8 mouse cellular contexts compared by ENCODE assay signal in the genomic region with DNA sequence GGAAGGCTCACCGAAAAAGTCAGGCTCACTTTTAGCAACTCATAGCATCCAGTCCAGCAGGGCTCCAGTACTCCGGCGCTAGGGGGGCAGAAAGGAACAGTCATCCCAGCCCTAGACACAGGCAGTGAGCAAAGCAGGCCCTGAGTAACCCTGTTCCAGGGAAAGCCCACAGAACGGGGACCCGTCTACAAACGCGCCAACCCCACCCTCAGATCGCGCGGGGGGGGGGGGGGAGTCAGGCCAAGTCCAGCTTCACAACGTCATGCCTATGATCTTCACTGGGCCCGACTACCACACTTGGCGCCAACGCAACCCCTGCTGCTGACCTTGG. TPM values are rescaled to one million over a fixed set of nuclear protein-coding genes. Genes with fewer than 3 reads are reported as not detected.
DNase-seq lines count a peak whose midpoint lies in the region; ATAC-seq lines count a peak whose summit lies in the region.

No protein-coding gene starts in this region.

- ATAC-seq in neural tube, embryonic 11.5 days (ENCODE audit: insufficient read depth, low FRiP score, low TSS enrichment) = 0 out of 2 replicates have a peak, but pooled peaks have one; percentile 13
- peak; percentile 2; the same call in 1 of the 2 replicates for ATAC-seq in embryonic facial prominence, embryonic 14.5 days (ENCODE audit: low read depth)
- no peak; the same call in 1 of the 2 replicates for ATAC-seq in hindbrain, embryonic 14.5 days (ENCODE audit: low FRiP score)

- 5% methylated on average over 13 of the region's 14 CpGs for WGBS in neural tube, embryonic 11.5 days
- WGBS in embryonic facial prominence, embryonic 14.5 days = 0% methylated on average over 8 of the region's 14 CpGs
- 3% methylated on average over 13 of the region's 14 CpGs for WGBS in hindbrain, embryonic 14.5 days
- 5% methylated on average over 13 of the region's 14 CpGs for WGBS in midbrain, embryonic 10.5 days

- H3K4me3 ChIP-seq in neural tube, embryonic 11.5 days (ENCODE audit: low read depth, low read length) = peak overlapping the region; percentile 78
- peak overlapping the region; percentile 84 for H3K4me3 ChIP-seq in embryonic facial prominence, embryonic 14.5 days (ENCODE audit: low read depth, low read length)
- H3K4me3 ChIP-seq in hindbrain, embryonic 14.5 days (replicated peaks; ENCODE audit: low read length) = peak overlapping the region; percentile 80
- H3K4me3 ChIP-seq in midbrain, embryonic 10.5 days = peak overlapping the region; percentile 92

- H3K36me3 ChIP-seq in neural tube, embryonic 11.5 days (ENCODE audit: control insufficient read depth, insufficient read depth, low read length) = no peaks in the 10 kb centered on the region
- peaks cover 22% of the 10 kb centered on the region for H3K36me3 ChIP-seq in embryonic facial prominence, embryonic 14.5 days (ENCODE audit: control insufficient read depth, insufficient read depth, low read length)
- peaks cover 18% of the 10 kb centered on the region for H3K36me3 ChIP-seq in hindbrain, embryonic 14.5 days (replicated peaks; ENCODE audit: control insufficient read depth, insufficient read depth)
- peaks cover 20% of the 10 kb centered on the region for H3K36me3 ChIP-seq in midbrain, embryonic 10.5 days

- no peaks in the 10 kb centered on the region for H3K9me3 ChIP-seq in neural tube, embryonic 11.5 days (ENCODE audit: control insufficient read depth, low read length)
- no peaks in the 10 kb centered on the region for H3K9me3 ChIP-seq in embryonic facial prominence, embryonic 14.5 days (ENCODE audit: control insufficient read depth, low read length)
- H3K9me3 ChIP-seq in hindbrain, embryonic 14.5 days (ENCODE audit: control insufficient read depth, low read length) = no peaks in the 10 kb centered on the region
- H3K9me3 ChIP-seq in midbrain, embryonic 10.5 days (replicated peaks) = no peaks in the 10 kb centered on the region

- no peaks in the 10 kb centered on the region for H3K27me3 ChIP-seq in neural tube, embryonic 11.5 days (ENCODE audit: control insufficient read depth, insufficient read depth, low read length)
- H3K27me3 ChIP-seq in embryonic facial prominence, embryonic 14.5 days (replicated peaks; ENCODE audit: control insufficient read depth, insufficient read depth, low read length) = no peaks in the 10 kb centered on the region
- no peaks in the 10 kb centered on the region for H3K27me3 ChIP-seq in hindbrain, embryonic 14.5 days (ENCODE audit: control insufficient read depth, insufficient read depth, low read length)
- peaks cover 6% of the 10 kb centered on the region; the same call in 1 of the 2 replicates for H3K27me3 ChIP-seq in midbrain, embryonic 10.5 days (ENCODE audit: low read depth, poor library complexity, severe bottlenecking)

- H3K4me1 ChIP-seq in neural tube, embryonic 11.5 days (ENCODE audit: control insufficient read depth, insufficient read depth, low read length) = no peaks in the 10 kb centered on the region
- peaks cover 12% of the 10 kb centered on the region for H3K4me1 ChIP-seq in embryonic facial prominence, embryonic 14.5 days (ENCODE audit: control insufficient read depth, insufficient read depth, low read length)
- H3K4me1 ChIP-seq in hindbrain, embryonic 14.5 days (replicated peaks; ENCODE audit: control insufficient read depth, insufficient read depth, low read length) = peaks cover 11% of the 10 kb centered on the region; the same call in 1 of the 2 replicates
- H3K4me1 ChIP-seq in midbrain, embryonic 10.5 days = peaks cover 36% of the 10 kb centered on the region

- peak overlapping the region; percentile 73 for H3K4me2 ChIP-seq in neural tube, embryonic 11.5 days (ENCODE audit: low read depth)
- peak overlapping the region; percentile 85 for H3K4me2 ChIP-seq in embryonic facial prominence, embryonic 14.5 days (ENCODE audit: low read depth, low read length)
- H3K4me2 ChIP-seq in hindbrain, embryonic 14.5 days (replicated peaks) = peak overlapping the region; percentile 92

- H3K9ac ChIP-seq in neural tube, embryonic 11.5 days (ENCODE audit: low read length) = peak overlapping the region; percentile 77
- H3K9ac ChIP-seq in embryonic facial prominence, embryonic 14.5 days (ENCODE audit: low read depth, low read length) = peak overlapping the region; percentile 85
- peak overlapping the region; percentile 76 for H3K9ac ChIP-seq in hindbrain, embryonic 14.5 days

- H3K27ac ChIP-seq in neural tube, embryonic 11.5 days (ENCODE audit: low read depth, low read length) = no peak overlapping the region
- H3K27ac ChIP-seq in embryonic facial prominence, embryonic 14.5 days (replicated peaks; ENCODE audit: low read depth, low read length) = peak overlapping the region; percentile 87; the same call in 1 of the 2 replicates
- no peak overlapping the region for H3K27ac ChIP-seq in hindbrain, embryonic 14.5 days
- H3K27ac ChIP-seq in midbrain, embryonic 10.5 days (replicated peaks) = peak overlapping the region; percentile 88

- no peak for DNase-seq in neural tube, embryonic 11.5 days (ENCODE audit: low spot score)
- no peak for DNase-seq in neural tube, embryonic 10.5 days (ENCODE audit: extremely low spot score, low spot score)
- no peak for DNase-seq in embryonic facial prominence, embryonic 14.5 days (ENCODE audit: low spot score)
- no peak for DNase-seq in hindbrain, embryonic 14.5 days (ENCODE audit: low spot score)
- DNase-seq in midbrain, embryonic 10.5 days (ENCODE audit: low spot score) = peak; percentile 20
- no peak for DNase-seq in layer of hippocampus, postnatal 25 days (ENCODE audit: extremely low spot score in 1 of 2, low spot score in 1 of 2)
- no peak for DNase-seq in ovary, postnatal 36 days (ENCODE audit: low spot score)
- no peak for DNase-seq in kidney, postnatal 36 days

RNA-seq across cellular contexts. Expression of gene Tex264, which starts 0.8 kb away (rescaled TPM):
- polyA plus RNA-seq in neural tube, embryonic 11.5 days (2014; fragmentation: Nextera tagmentation; extraction: Ambion mirVana) = 31.8 and 38.5 TPM in 2 replicates
- 59.0 and 68.2 TPM in 2 replicates for polyA plus RNA-seq in embryonic facial prominence, embryonic 14.5 days (2014; fragmentation: Nextera tagmentation; extraction: Ambion mirVana)
- polyA plus RNA-seq in hindbrain, embryonic 14.5 days (2014; fragmentation: Nextera tagmentation; extraction: Ambion mirVana) = 65.7 and 77.9 TPM in 2 replicates
- polyA plus RNA-seq in midbrain, embryonic 10.5 days (2016; fragmentation: Nextera tagmentation; extraction: Ambion mirVana) = 26.4 and 30.2 TPM in 2 replicates
- total RNA-seq in layer of hippocampus, postnatal 25 days (2021) = 100 to 1,000 TPM; 102 to 104 TPM

RNA-seq across cellular contexts. Expression of gene Grm2, which starts 29.0 kb away (rescaled TPM):
- polyA plus RNA-seq in neural tube, embryonic 11.5 days (2014; fragmentation: Nextera tagmentation; extraction: Ambion mirVana) = 20.6 and 26.1 TPM in 2 replicates
- polyA plus RNA-seq in embryonic facial prominence, embryonic 14.5 days (2014; fragmentation: Nextera tagmentation; extraction: Ambion mirVana) = 0.08 and 0.16 TPM in 2 replicates
- polyA plus RNA-seq in hindbrain, embryonic 14.5 days (2014; fragmentation: Nextera tagmentation; extraction: Ambion mirVana) = 8.3 and 9.0 TPM in 2 replicates
- 11.8 and 18.9 TPM in 2 replicates for polyA plus RNA-seq in midbrain, embryonic 10.5 days (2016; fragmentation: Nextera tagmentation; extraction: Ambion mirVana)
- total RNA-seq in layer of hippocampus, postnatal 25 days (2021) = 10 to 100 TPM; 63.9 to 84.0 TPM

RNA-seq across cellular contexts. Expression of gene Iqcf6, which starts 58.5 kb away (rescaled TPM):
- polyA plus RNA-seq in neural tube, embryonic 11.5 days (2014; fragmentation: Nextera tagmentation; extraction: Ambion mirVana) = not detected in 2 replicates
- not detected in 2 replicates for polyA plus RNA-seq in embryonic facial prominence, embryonic 14.5 days (2014; fragmentation: Nextera tagmentation; extraction: Ambion mirVana)
- not detected in 2 replicates for polyA plus RNA-seq in hindbrain, embryonic 14.5 days (2014; fragmentation: Nextera tagmentation; extraction: Ambion mirVana)
- polyA plus RNA-seq in midbrain, embryonic 10.5 days (2016; fragmentation: Nextera tagmentation; extraction: Ambion mirVana) = not detected in 2 replicates
- total RNA-seq in layer of hippocampus, postnatal 25 days (2021) = not detected

Comparison
In these comparisons a context has a peak if more than half of its experiments do, and no peak if none do; other contexts are left out.
1. H3K27ac ChIP-seq: peak in embryonic facial prominence, embryonic 14.5 days (single experiment) and midbrain, embryonic 10.5 days (single experiment); none in neural tube, embryonic 11.5 days (single experiment) and hindbrain, embryonic 14.5 days (single experiment).
2. Peak in every context shown above with its lines, with median percentiles within 50 percentile points of each other: H3K4me2 ChIP-seq, H3K4me3 ChIP-seq and H3K9ac ChIP-seq.